Mouse (Mus musculus): ENCODE results near the gene Zfp687. TPM values are rescaled to one million over a fixed set of nuclear protein-coding genes. Genes with fewer than 3 reads are reported as not detected.

Gene Zfp687
- total and polyA plus RNA-seq, 2 experiments from 2014 or later: 8.3 to 15.0 TPM

GRCm38 (mm10) chr3:95012982-95013381 lies 2.3 kb downstream of the Zfp687 start:
- H3K27ac ChIP-seq (ENCODE audit: low read depth): no peak overlapping the region
- WGBS: 83% methylated on average over 3 of the region's 3 CpGs
- H3K4me3 ChIP-seq (ENCODE audit: low read depth, low read length): no peak overlapping the region
- H3K27me3 ChIP-seq (ENCODE audit: control insufficient read depth, insufficient read depth, low read length): no peaks in the 10 kb centered on the region
- peaks cover 8% of the 10 kb centered on the region for H3K4me1 ChIP-seq (ENCODE audit: control insufficient read depth, insufficient read depth)
- no peak for DNase-seq (ENCODE audit: low spot score)
- no peaks in the 10 kb centered on the region for H3K9me3 ChIP-seq (replicated peaks; ENCODE audit: control insufficient read depth, low read length)
- TF ChIP-seq EP300 (IDR thresholded peaks at IDR 0.05; ENCODE audit: low read depth): no peak
- TF ChIP-seq CTCF (IDR thresholded peaks at IDR 0.05; ENCODE audit: low read depth): no peak
- H3K9ac ChIP-seq (replicated peaks; ENCODE audit: low read depth, low read length): no peak overlapping the region
- H3K4me2 ChIP-seq (ENCODE audit: low read depth, low read length): no peak overlapping the region
- ATAC-seq (ENCODE audit: insufficient read depth, low read depth): no peak
- H3K36me3 ChIP-seq (replicated peaks; ENCODE audit: control insufficient read depth, insufficient read depth, low read length): peaks cover 40% of the 10 kb centered on the region

- Histone ChIP-seq H3K4me1 (ENCODE audit: control insufficient read depth, insufficient read depth) (peaks cover 8% of the 10 kb centered on the region), H3K36me3 (replicated peaks; ENCODE audit: control insufficient read depth, insufficient read depth, low read length) (peaks cover 66% of the 10 kb centered on the region), H3K27ac (ENCODE audit: low read depth) (no peak overlapping the region), H3K27me3 (ENCODE audit: control insufficient read depth, insufficient read depth, low read length) (no peaks in the 10 kb centered on the region), H3K9me3 (replicated peaks; ENCODE audit: control insufficient read depth, low read length) (no peaks in the 10 kb centered on the region), H3K9ac (replicated peaks; ENCODE audit: low read depth, low read length) (no peak overlapping the region), H3K4me2 (ENCODE audit: low read depth, low read length) (no peak overlapping the region), H3K4me3 (ENCODE audit: low read depth, low read length) (no peak overlapping the region)
- no peak for ATAC-seq (ENCODE audit: insufficient read depth, low read depth)
- 78% methylated on average over 7 of the region's 7 CpGs for WGBS
- TF ChIP-seq CTCF (IDR thresholded peaks at IDR 0.05; ENCODE audit: low read depth): no peak
- TF ChIP-seq EP300 (IDR thresholded peaks at IDR 0.05; ENCODE audit: low read depth): no peak
- DNase-seq (ENCODE audit: low spot score): no peak
Measured at GRCm38 (mm10) chr3:95010396-95010795, 4.9 kb downstream of the Zfp687 start.

DNA sequence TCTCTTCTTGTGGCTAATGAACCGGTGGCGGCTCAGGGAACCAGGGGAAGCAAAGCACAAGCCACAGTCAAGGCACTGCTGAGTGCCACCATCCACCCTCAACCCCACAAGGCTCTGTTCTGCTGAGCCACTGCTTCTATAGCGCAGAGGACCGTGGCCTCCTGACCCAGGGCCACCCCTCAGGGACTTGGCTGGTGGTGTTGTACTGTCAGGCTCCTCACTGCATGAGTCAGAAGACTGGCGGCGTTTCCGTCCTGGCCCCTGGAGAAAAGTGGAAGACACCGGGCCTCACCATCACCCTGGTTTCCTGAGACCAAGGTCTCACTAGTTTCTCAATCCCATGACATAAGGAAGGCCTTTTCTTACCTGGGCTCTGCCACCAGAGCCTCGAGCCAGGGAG lies 7.5 kb downstream of the Zfp687 start:
- no peak overlapping the region for H3K4me2 ChIP-seq (ENCODE audit: low read depth, low read length)
- H3K4me3 ChIP-seq (ENCODE audit: low read depth, low read length): no peak overlapping the region
- 78% methylated on average over 9 of the region's 9 CpGs for WGBS
- ATAC-seq (ENCODE audit: insufficient read depth, low read depth) (peak; percentile 20; the same call in 1 of the 2 replicates), DNase-seq (ENCODE audit: low spot score) (no peak)
- TF ChIP-seq EP300 (IDR thresholded peaks at IDR 0.05; ENCODE audit: low read depth) (no peak), CTCF (IDR thresholded peaks at IDR 0.05; ENCODE audit: low read depth) (no peak)
- peaks cover 89% of the 10 kb centered on the region for H3K36me3 ChIP-seq (replicated peaks; ENCODE audit: control insufficient read depth, insufficient read depth, low read length)
- no peaks in the 10 kb centered on the region for H3K4me1 ChIP-seq (ENCODE audit: control insufficient read depth, insufficient read depth)
- no peaks in the 10 kb centered on the region for H3K27me3 ChIP-seq (ENCODE audit: control insufficient read depth, insufficient read depth, low read length)
- H3K9me3 ChIP-seq (replicated peaks; ENCODE audit: control insufficient read depth, low read length): no peaks in the 10 kb centered on the region
- H3K9ac ChIP-seq (replicated peaks; ENCODE audit: low read depth, low read length): no peak overlapping the region
- H3K27ac ChIP-seq (ENCODE audit: low read depth): no peak overlapping the region

DNA sequence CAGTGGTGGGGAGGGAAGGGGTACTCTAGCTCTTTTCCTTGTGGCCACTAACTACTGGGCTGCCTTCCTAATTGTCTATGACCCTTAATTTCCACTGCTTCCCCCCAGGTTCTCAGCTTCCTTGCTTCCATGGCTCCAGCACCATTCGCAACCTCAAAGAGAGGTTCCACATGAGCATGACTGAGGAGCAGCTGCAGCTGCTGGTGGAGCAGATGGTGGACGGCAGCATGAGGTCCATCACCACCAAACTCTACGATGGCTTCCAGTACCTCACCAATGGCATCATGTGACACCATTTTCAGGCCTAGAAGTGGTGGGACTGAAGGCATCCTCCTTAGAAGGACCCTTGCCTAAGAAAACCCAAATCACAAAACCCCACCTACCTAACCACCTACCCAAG lies 9.6 kb downstream of the Zfp687 start:
- Histone ChIP-seq H3K4me1 (ENCODE audit: control insufficient read depth, insufficient read depth) (no peaks in the 10 kb centered on the region), H3K27ac (ENCODE audit: low read depth) (no peak overlapping the region), H3K9me3 (replicated peaks; ENCODE audit: control insufficient read depth, low read length) (no peaks in the 10 kb centered on the region), H3K36me3 (replicated peaks; ENCODE audit: control insufficient read depth, insufficient read depth, low read length) (peaks cover 92% of the 10 kb centered on the region), H3K4me3 (ENCODE audit: low read depth, low read length) (no peak overlapping the region), H3K9ac (replicated peaks; ENCODE audit: low read depth, low read length) (no peak overlapping the region), H3K4me2 (ENCODE audit: low read depth, low read length) (no peak overlapping the region), H3K27me3 (ENCODE audit: control insufficient read depth, insufficient read depth, low read length) (no peaks in the 10 kb centered on the region)
- TF ChIP-seq CTCF (IDR thresholded peaks at IDR 0.05; ENCODE audit: low read depth) (no peak), EP300 (IDR thresholded peaks at IDR 0.05; ENCODE audit: low read depth) (no peak)
- ATAC-seq (ENCODE audit: insufficient read depth, low read depth): no peak
- no peak for DNase-seq (ENCODE audit: low spot score)
- 88% methylated on average over 3 of the region's 3 CpGs for WGBS

DNA sequence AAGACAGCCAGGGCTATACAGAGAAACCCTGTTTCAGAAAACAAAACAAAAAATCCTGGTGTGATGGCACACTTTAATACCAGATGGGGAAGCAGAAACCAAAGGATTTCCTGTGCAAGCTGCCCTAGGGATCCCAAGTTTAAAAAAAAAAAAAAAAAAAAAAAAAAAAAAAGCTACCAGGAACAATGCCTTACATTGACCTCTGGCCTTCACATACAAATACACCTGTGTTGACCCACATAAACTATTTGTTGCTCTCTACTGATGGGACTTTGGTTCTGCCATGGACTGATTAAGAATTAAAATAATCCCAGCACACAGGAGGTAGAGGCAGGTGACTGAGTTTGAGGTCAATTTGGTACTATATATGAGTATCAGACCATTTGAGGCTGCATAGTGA lies 12.0 kb downstream of the Zfp687 start:
- ATAC-seq (ENCODE audit: insufficient read depth, low read depth): no peak
- H3K4me1 ChIP-seq (ENCODE audit: control insufficient read depth, insufficient read depth): no peaks in the 10 kb centered on the region
- TF ChIP-seq EP300 (IDR thresholded peaks at IDR 0.05; ENCODE audit: low read depth): no peak
- TF ChIP-seq CTCF (IDR thresholded peaks at IDR 0.05; ENCODE audit: low read depth): no peak
- H3K9me3 ChIP-seq (replicated peaks; ENCODE audit: control insufficient read depth, low read length): no peaks in the 10 kb centered on the region
- peaks cover 94% of the 10 kb centered on the region for H3K36me3 ChIP-seq (replicated peaks; ENCODE audit: control insufficient read depth, insufficient read depth, low read length)
- H3K4me2 ChIP-seq (ENCODE audit: low read depth, low read length): no peak overlapping the region
- H3K9ac ChIP-seq (replicated peaks; ENCODE audit: low read depth, low read length): no peak overlapping the region
- H3K27ac ChIP-seq (ENCODE audit: low read depth): no peak overlapping the region
- DNase-seq (ENCODE audit: low spot score): no peak
- H3K27me3 ChIP-seq (ENCODE audit: control insufficient read depth, insufficient read depth, low read length): no peaks in the 10 kb centered on the region
- no peak overlapping the region for H3K4me3 ChIP-seq (ENCODE audit: low read depth, low read length)

DNA sequence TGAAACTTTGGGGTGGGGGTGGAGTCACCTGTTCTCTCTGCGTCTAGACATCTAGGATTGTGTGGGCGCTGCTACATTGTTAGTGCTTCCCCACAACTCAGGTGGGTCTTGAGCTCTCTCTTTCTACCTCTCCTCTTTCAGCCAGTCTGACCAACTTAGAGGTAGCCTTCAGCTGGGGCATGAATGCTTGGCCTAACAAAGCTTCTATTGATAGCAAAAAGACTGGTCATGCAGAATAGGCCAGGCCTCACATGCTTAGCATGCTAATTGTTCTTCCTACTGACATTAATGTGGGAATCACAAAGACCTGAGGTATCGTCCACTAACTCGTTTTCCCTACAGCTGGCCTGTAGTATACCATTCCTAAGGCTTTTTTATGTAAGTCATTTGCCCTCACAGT lies 12.7 kb downstream of the Zfp687 start:
- H3K4me1 ChIP-seq (ENCODE audit: control insufficient read depth, insufficient read depth): no peaks in the 10 kb centered on the region
- peaks cover 94% of the 10 kb centered on the region for H3K36me3 ChIP-seq (replicated peaks; ENCODE audit: control insufficient read depth, insufficient read depth, low read length)
- H3K27me3 ChIP-seq (ENCODE audit: control insufficient read depth, insufficient read depth, low read length): no peaks in the 10 kb centered on the region
- no peak overlapping the region for H3K4me3 ChIP-seq (ENCODE audit: low read depth, low read length)
- H3K4me2 ChIP-seq (ENCODE audit: low read depth, low read length): no peak overlapping the region
- H3K9ac ChIP-seq (replicated peaks; ENCODE audit: low read depth, low read length): no peak overlapping the region
- H3K27ac ChIP-seq (ENCODE audit: low read depth): no peak overlapping the region
- ATAC-seq (ENCODE audit: insufficient read depth, low read depth) (no peak), DNase-seq (ENCODE audit: low spot score) (no peak)
- TF ChIP-seq EP300 (IDR thresholded peaks at IDR 0.05; ENCODE audit: low read depth) (no peak), CTCF (IDR thresholded peaks at IDR 0.05; ENCODE audit: low read depth) (no peak)
- 91% methylated on average over 4 of the region's 4 CpGs for WGBS
- no peaks in the 10 kb centered on the region for H3K9me3 ChIP-seq (replicated peaks; ENCODE audit: control insufficient read depth, low read length)
